Mouse (Mus musculus): ENCODE data around the gene Olfr432. TPM values are rescaled to one million over a fixed set of nuclear protein-coding genes. Genes with fewer than 3 reads are reported as not detected.
"Not testable (repeated sequence)": the region's sequence is repeated elsewhere in the genome, so short reads cannot be mapped to it uniquely, and the experiment has no call there.

Olfr432 gene
- not detected for polyA plus RNA-seq (2017; shearing (Covaris generic))

- no peak for ATAC-seq
These were observed at the start of gene Olfr432 for GRCm38 (mm10) chr1:174048893-174049292. Gene Olfr432, plus strand, starts transcription at chr1:174049205.

- ATAC-seq: not testable (repeated sequence)
These were observed 44.5 kb upstream of the Olfr432 start for GRCm38 (mm10) chr1:174004352-174005109.

- not testable (repeated sequence) for ATAC-seq
These were observed 42.0 kb upstream of the Olfr432 start for GRCm38 (mm10) chr1:174007050-174007449.

GRCm38 (mm10) chr1:174031698-174032097, 17.3 kb upstream of the Olfr432 start, which contains the start of gene Ifi205:
Gene Ifi205, minus strand, starts transcription at chr1:174031810.
- no peak for ATAC-seq

GRCm38 (mm10) chr1:174035841-174036240, 13.2 kb upstream of the Olfr432 start:
- ATAC-seq: no peak

- no peak for ATAC-seq
These were observed 10.5 kb upstream of the Olfr432 start for GRCm38 (mm10) chr1:174038480-174038879.

- ATAC-seq: peak; percentile 97
These were observed 8.4 kb upstream of the Olfr432 start, which contains the start of gene Olfr433 for GRCm38 (mm10) chr1:174040523-174041177. Gene Olfr433, plus strand, starts transcription at chr1:174040705.

GRCm38 (mm10) chr1:174042091-174042884, 6.7 kb upstream of the Olfr432 start:
- not testable (repeated sequence) for ATAC-seq

- ATAC-seq: no peak
These were observed 4.6 kb upstream of the Olfr432 start for GRCm38 (mm10) chr1:174044431-174044830.

GRCm38 (mm10) chr1:174048227-174048626, 778 bp upstream of the Olfr432 start:
- not testable (repeated sequence) for ATAC-seq

GRCm38 (mm10) chr1:174049357-174049756, 352 bp downstream of the Olfr432 start:
- not testable (repeated sequence) for ATAC-seq

- no peak for ATAC-seq
These were observed 1.5 kb downstream of the Olfr432 start for GRCm38 (mm10) chr1:174050532-174050931.

GRCm38 (mm10) chr1:174051515-174051914, 2.5 kb downstream of the Olfr432 start:
- ATAC-seq: no peak

GRCm38 (mm10) chr1:174051931-174052536, 3.0 kb downstream of the Olfr432 start:
- no peak for ATAC-seq

GRCm38 (mm10) chr1:174052981-174053380, 4.0 kb downstream of the Olfr432 start:
- ATAC-seq: no peak

- ATAC-seq: no peak
These were observed 6.2 kb downstream of the Olfr432 start for GRCm38 (mm10) chr1:174055248-174055647.

- ATAC-seq: no peak
These were observed 17.3 kb downstream of the Olfr432 start, which contains the start of gene Olfr430 for GRCm38 (mm10) chr1:174066305-174066704. Gene Olfr430, plus strand, starts transcription at chr1:174066605.

- ATAC-seq: no peak
These were observed 35.0 kb downstream of the Olfr432 start, which contains the start of gene Olfr429 for GRCm38 (mm10) chr1:174084031-174084430. Gene Olfr429, plus strand, starts transcription at chr1:174084331.

- no peak for ATAC-seq
These were observed 47.6 kb downstream of the Olfr432 start, which contains the start of gene Olfr427 for GRCm38 (mm10) chr1:174096591-174096990. Gene Olfr427, plus strand, starts transcription at chr1:174096891.

- no peak for ATAC-seq
These were observed 54.7 kb downstream of the Olfr432 start for GRCm38 (mm10) chr1:174103735-174104134.
